Mouse (Mus musculus) ES-CJ7 (cell line): ENCODE results near the gene Mbnl2.

ENCODE experiments used
- DNase-seq: peaks from one replicate; pipeline ENCODE4 v3.0.0; 2011; ENCODE audit warnings: low read depth, low spot score

Mbnl2 gene

DNA sequence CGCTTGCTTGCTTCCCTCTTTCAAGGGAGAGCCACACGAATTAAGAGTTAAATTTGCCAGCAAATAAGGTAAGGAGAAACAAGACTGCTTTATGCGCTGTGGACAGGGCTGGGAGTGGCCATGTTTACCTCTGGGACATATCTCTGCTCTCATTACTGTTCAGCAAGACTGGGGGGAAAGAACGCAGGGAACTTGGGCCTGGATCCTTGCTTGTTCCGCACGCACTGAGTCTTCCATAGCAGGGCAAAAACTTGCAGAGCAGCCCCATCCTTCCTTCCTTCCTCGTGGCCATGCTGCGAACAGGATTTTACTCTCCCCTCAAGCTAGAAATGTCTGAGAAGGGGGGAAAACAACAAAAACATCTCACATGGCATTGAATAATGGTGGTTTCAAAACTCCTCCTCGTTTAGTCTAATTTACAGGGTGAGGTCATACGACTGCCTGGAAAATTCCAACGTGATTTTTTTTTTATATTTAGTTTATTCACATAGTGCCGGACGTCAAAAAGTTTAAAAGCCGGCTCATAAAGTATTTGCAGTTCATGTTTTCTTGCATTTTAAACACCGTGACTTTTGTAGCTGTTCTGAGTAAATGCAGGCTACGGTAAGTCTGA lies 21.8 kb downstream of the Mbnl2 start:
- DNase-seq, result no peak

DNA sequence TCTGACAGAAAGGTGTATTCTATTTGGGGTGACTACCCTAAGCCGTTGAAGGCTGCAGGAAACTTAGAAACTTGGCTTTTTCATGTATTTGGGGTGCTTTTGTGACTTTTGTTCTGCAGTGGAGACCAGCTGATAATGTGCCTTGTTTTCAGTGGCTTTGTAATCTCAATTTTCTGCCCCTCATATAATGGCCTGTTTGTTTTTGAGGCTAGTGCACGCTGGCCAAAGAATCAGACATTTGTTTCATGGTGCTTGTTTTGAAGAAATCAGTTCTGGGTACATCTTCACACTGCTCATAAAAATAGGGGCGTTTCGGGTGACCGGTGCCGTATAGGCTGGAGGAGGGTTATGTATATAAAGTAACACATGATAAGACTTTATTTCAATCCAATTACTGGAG lies 22.4 kb downstream of the Mbnl2 start:
- no peak for DNase-seq

DNA sequence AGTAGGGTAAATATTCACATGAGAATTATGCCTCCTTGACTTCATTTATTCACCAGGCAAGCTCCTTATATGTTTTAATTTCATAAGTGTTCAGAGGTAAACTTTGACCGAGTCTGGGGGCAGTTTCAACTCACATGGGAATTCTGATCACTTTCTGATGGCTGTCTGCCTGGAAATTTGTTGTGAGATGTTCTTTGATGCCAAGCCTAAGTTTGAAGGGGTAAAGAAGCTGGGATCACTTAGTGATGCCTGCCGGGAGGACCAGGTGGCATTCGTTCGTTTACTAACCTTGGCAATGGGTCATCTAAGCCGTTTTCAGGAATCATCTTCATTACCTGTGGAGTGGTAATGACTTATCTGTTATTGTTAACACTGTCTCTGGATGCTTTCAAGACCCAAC lies 23.0 kb downstream of the Mbnl2 start:
- DNase-seq, result no peak

DNA sequence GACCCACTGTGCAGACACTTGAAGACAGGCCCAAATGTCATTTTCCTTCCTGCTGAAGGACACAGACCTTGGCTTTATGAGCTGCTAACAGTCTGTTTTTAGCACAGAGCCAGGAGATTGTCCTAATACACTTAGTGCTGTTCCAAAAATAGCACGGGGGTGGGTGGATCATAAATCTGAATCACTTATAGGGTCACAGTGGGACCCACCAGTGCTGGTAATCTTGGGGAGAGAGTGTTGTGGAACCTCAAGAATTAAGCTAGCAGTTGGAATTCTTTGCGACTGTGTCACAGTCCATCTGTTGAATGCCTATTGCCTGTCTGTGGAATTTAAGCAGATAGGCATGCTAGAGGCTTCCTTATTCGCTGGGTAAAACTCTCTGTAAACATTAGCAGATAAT lies 24.2 kb downstream of the Mbnl2 start:
- no peak for DNase-seq

DNA sequence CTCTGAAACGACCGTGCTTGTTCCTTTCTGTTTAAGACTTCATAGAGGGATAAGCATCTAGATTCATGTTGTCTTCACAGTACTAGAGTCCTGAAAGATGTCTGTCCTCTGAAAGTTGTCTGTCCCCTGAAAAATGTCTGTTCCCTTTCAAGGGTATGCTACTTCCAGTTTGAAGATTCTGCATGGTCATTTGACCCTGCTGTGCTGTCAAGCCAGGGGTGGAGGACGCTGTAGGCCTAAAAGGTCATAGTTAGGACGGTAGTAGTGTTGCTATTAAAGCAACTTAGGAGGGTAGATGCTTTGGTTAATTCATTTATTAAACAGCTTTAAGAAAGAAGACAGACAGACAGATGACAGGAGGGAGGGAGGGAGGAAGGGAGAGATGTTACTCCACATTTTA lies 24.7 kb downstream of the Mbnl2 start:
- DNase-seq, result no peak

DNA sequence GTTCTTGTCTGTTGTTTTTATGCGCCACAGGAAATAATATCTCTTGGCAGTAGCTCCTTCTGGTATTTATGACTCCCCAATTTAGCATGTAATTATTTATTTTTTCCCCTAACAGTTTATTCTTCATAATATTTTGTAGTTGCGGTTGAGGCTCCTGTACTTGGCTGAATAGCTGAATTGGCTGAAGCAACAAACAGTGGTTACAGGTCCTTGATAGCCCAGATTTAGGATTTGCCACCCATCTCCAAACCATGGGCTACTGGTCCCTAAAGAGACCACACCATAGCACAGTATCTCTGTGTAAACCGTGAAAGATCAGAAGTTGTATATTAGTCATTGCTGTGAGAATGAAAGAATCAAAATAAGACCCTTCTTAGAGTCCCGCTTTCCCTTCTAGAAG lies 25.3 kb downstream of the Mbnl2 start:
- no peak for DNase-seq

DNA sequence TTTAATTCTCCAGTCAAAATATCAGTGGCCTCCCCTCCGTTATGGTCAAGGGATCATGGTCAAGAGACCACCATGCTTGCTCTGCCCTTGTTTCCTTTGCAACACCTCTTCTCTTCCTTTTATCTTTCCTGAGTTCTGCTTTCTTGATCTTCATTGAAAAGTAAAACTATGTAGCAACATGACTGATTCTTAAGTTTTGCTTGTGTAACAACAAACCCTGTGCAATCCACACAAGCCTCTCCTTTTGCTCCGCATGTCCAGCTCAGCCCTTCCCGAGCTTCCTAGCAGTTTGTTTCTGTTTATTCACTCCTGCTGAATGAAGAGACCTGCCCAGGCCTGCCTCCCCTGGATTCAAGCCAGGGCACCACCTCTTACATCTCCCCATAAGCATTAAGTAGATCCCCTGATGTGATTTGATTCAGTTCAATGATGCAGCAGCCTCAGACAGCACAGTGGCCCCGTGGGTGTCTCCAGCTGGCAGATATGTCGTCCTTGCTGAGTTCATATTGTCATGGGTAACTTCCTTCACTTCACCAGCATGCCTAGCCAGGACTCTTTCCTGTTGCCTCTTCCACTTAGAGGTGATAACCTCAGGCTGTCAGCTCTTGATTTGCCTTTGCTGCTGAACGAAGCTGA lies 27.6 kb downstream of the Mbnl2 start:
- DNase-seq, result peak; percentile 41

DNA sequence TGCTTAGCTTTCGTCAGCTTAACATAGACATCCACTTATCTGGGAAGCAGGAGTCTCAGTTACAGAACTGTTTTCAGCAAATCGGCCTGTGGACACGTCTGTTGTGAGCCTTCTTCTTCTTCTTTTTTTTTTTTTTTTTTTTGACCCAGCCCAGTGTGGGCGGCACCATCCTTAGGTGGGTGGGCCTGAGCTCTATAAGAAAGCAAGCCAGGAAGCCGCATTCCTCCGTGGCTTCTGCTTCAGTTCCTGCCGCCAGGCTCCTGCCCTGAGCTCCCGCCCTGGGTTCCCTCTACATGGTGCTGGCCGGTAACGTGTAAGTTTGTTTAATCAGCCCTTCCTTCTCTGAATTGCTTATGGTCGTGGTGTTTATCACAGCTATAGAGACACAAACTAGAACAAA lies 30.8 kb downstream of the Mbnl2 start:
- DNase-seq, result peak; percentile 71

DNA sequence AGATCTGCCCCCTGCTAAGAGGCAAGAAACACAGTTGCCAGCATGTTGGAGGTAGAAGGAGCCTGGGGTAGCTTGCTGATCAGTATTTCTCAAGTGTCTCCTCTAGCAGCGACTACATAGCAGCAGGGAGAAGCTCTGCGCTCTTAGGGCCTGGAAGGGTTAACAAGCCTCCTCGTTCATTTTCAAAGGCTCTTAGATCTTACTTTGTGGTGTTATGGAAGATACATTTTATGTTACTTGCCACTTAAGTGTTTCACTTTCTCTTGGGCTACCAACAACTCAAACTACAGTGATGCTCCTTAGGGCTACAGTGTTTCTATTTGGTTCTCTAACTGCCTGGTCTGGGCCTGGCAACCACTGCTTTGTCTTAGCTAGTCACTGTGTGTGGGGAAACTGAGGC lies 31.9 kb downstream of the Mbnl2 start:
- DNase-seq, result no peak

DNA sequence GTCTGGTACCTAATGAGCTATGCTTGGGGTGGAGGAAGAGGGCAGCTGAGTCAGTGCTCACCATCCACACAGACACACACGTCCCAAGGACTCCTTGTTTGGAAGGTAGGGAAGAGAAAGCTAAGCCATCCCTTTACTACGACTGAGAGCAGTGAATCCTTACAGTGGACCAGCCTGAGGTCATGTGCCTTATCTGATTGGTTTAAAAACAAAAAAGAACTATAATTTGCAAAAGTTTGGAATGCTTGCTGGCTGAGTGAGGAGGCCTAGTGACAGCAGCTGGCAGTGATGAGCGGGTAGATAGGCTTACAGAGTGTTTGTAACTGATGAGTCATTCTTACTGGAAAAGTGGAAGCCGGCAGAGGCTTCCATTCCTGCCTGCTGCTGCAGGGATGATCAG lies 32.5 kb downstream of the Mbnl2 start:
- no peak for DNase-seq

DNA sequence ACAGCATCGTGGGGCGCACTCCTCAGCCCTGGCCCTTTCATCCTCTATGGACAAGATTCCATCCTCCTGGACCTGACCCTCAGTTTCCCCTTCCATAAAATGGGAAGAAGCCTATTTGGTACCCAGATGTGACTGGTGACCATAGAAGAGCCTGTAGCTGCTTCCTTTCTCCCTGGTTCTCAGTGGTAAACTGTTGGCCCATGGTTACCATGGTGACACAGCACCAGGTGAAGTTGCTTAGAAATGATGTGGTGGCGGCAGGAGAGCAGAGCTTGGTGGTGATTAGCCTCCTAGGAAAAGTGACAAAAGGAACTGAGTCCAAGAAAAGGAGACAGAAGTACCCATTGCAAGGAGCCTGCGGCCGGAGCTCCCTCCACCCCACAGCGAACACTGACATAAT lies 34.2 kb downstream of the Mbnl2 start:
- no peak for DNase-seq

DNA sequence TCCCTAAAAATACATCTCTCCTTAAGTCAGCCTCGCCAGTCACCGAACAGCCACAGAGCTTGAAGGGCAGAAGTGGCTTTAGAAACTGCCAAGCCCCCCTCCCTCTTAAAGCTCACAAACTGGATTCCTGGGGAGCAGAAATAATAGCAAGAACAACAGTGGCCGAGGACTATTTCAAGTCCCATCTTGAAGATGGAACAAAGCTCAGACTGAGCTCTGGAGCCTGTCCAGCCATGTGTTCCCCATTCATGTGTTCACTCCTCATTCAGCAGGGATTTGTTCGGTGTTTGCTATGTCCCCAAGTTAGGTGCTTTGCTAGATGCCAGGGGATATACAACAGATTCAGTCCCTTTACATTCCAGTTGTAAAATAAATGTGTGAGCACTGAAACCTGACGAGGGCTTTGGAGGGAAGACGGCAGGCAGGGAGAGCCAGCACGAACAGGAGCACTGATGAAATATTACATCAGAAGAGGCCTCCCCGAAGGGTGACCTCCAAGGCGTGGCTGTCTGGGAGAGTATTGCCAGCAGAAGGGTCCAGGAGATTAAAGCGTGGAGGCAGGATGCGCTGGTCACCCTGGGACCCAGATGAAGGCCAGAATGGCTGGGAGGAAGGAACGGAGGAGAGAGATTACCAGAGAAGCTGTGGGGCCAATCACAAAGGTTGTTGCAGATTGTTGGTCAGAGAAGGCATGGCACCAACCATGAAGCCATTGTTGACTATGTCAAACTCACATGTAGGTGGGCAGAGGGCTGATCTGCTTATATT lies 36.0 kb downstream of the Mbnl2 start:
- DNase-seq, result no peak

DNA sequence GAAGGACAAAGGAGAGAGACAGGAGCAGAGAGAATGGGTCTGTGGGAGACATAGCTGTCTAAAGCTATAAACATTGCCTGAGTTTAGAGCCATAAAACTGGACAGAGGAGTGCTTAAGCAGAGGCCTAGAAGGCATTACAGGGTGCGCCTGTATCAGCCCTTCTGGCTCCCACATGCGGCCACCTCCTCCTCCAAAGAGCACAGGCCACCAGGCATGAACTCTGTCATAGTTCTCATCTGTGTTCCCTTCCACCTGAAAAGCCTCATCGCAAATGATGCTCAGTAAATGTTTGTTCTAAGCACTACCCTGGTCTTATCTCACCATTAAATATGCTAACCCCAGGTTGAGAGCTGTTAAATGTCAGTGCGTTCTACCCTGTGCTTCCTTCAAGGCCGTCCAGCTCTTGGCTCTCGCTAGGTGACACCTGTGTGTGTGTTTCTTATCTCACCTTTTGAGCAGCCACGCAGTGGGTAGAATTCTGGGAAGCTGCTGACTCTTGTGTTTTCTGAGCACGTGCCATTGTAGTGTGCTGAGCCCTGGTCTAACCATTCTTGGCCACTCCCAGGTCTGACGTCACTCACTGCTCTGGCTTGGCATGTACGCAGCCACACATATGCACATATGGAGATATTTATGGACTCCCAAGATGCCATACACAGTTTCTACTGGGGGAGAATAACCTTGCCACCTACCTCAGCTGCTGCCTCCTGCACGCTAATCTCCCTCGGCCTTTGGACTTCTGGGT lies 37.4 kb downstream of the Mbnl2 start:
- no peak for DNase-seq

DNA sequence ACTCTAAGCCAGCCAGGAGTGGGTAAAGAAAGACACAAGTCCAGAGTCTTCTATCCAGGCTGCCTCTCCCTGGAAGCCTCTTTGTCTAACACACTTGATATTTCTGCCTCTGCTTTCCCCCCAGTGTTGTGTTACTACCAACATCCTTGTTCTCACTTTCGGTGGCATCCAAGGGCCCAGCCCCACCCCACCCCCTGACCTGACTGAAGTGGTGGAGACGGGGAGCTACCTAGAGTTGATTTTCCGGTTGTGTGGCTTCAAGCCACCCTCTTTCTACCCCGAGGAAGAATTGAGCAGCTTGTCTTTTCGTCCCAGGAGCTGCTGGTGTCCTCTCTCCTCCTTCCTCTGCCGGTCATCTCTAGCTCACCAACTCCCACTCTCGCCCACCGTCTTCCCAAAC lies 38.0 kb downstream of the Mbnl2 start:
- no peak for DNase-seq

DNA sequence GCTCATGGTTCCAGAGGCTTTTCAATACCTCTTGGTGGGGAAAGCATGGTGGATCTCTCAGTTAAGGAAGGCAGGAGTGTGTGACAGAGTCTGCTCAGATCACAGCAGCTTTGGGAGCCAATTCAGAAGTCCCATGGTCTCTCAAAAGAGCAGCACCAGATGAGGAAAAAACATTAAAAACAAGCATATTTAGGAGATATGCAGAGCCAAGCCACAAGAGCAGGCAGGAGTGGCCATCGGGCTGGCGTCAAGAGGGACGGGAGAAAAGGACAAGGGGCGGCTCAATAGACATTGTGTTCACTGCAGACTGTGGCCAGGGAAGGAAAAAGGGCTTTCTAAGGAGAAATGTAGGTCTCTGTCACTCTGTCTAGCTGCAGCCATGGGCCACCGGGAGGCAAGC lies 40.3 kb downstream of the Mbnl2 start:
- no peak for DNase-seq

DNA sequence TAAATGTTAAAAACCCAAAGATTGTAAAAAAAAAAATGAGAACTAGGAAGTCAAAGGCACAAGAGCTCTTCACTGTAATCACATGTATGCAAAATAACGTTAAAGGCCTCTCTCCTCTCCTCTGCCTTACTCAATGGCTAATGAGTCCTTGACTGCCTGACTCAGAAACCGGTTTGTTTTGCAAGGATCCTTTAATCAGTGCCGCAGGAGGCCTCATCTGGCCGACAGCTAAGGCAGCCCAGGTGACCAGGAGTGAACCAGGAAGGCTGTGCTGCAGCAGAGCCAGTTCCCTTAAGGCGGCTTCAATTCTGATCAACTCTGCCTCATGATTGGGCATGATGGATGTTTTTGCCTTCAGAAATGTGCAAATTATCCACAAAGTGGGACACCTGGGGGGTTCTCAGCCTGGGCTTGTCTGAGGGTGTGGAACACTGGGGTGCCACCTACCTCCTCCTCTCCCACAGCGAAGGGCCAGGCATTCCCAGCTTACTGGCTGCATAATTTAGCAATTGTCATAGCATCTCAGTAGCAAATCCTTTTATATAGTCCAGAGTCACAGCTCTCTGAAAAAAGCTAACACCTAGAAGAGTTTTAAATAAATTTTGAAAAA lies 43.0 kb downstream of the Mbnl2 start:
- DNase-seq, result no peak

DNA sequence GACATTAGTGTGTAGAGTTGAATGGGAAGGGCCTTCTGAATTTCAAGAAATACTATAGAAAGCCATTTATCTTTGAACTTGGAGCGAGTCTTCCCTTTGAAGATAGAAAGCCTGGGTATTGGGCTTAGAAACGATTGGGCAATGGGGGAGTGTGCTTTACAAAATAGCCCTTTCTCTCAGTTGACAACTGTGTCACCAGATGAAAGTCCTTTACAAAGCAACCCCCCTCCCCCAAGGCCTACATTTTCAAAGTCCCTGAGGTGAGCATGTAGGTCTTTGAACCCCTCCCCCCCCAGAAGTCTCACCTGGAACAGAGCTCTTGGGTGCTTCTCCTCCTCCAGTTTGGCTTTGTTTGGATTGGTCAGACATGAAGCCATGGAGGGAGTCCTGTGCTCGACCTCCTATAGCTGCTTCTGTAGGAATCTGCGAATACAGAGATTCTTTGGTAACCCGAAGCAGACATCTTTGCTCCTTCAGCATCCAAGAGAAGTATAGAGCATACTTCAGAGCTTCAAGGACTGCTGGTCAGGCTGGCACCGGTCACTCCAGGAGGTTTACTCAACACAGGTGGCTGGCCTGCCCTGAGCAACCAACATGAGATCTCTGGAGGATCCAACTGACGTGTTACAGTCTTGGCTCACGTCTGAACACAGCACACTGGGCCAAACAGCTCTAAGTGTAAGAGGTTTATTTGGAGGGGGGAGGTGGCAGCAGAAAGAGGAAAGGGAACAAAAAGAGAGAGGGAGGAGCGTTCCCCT lies 43.7 kb downstream of the Mbnl2 start:
- no peak for DNase-seq

DNA sequence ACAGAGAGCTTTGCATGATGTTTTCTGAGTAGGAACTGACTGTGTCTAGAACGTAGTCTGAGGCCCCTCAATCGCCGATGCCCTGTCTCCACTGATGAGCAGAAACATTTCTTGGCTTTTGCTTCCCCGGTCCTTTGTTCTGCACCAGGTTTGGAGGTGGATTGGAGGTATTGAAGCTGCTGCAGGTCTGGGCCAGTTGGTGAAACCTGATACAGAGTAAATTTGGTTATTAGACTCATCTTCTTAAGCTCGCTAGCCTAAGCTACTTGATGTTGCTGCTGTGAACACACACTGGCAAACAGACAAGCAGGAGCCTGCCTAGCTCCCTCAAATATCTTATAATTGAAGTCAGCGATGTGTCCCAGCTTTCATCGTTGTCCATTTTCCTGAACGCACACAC lies 46.6 kb downstream of the Mbnl2 start:
- DNase-seq, result no peak

DNA sequence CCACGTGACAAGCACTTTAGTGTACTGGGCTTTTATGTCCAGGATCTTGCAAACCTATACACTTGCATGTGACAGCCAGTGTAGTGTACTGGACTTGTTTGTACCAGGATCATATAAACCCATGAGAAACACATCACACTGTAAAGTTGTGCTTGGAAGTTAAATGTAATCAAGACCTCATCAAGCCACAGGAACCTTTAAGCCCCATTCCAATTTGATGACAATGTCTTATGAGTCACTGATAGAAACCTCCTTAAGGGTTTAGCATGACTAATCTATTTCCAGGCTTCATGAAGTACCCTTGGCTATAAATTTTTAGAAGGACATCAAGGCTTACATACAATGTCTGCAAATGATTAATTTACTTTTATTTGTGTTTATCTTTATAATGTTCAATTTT lies 47.6 kb downstream of the Mbnl2 start:
- no peak for DNase-seq

DNA sequence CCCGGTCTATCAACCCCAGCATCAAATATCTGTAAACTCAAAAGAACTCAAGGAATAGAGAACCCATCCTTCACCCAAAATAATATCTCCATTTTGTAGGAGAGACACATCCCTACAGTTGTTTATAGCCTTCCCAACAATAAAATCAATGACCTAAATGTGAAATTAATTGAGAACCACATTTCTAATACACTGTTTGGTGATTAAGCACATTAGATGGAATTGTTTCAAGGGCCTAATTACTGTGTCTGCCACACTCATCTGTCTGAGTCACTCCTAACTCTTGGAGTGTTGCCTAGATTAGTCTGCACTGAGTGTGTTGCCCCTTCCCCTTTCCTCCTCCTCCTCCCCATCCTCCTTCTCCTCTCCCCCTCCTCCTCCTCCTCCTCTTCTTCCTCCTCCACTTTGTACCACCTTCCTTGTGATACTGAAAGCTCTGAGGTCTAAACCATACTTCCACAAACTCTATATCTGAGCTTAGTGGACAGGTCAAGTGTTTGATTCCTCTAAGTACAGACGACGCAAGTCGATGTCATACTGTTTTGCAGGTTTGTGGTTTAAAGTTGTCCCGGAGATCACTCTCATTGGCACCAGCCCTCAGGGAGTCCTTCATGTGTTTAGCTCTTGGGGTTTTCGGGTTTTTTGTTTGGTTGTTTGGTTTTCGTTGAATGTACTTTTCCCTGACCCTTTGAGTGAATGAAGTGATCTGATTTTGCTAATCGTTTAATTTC lies 48.8 kb downstream of the Mbnl2 start:
- DNase-seq, result no peak
